Mouse (Mus musculus): Measurements from ENCODE around the gene Olfr17. TPM values are rescaled to one million over a fixed set of nuclear protein-coding genes. Genes with fewer than 3 reads are reported as not detected.

The Olfr17 gene
- not detected in 2 replicates for total RNA-seq (2012; rRNA removed)
- total RNA-seq (2014; rRNA removed): not detected in 2 replicates
- polyA plus RNA-seq (2012; ENCODE audit: insufficient read length, low read depth): not detected in 2 replicates

DNA sequence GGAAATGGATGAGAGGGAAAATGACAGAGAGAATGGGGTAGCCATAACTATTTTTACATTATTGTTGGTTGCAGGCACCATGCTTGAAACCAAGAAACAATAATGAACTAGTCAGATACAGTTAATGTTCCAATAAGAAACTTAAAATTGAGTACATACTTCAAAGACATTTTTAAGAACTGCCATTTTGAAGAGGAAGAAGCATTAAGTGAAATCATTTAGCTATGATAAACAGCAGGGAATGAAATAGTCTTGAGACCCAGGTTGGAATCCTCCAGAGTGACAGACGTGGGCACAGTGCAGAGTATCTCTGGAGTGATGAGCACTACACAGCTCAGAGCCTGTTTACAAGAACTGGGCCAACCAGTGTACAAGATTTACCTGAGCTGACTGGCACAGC is at the start of gene Olfr17:
Olfr17 (plus strand) TSS at position 301 of the 400 bp plus-strand sequence.
- Histone ChIP-seq H3K79me2 (replicated peaks; ENCODE audit: control insufficient read depth, extremely low read depth, insufficient read depth, poor library complexity, severe bottlenecking) (no peaks in the 10 kb centered on the region), H3K4me1 (ENCODE audit: control insufficient read depth in 1 of 2, insufficient read depth in 2 of 2) (peaks cover 0 to 2% of the 10 kb centered on the region in 2 experiments; a peak in 1 of 4 replicates), H3K27ac (ENCODE audit: insufficient read depth, low read depth) (no peak within 1 kb of the TSS), H3K36me3 (replicated peaks in 1 of 2; ENCODE audit: control insufficient read depth in 1 of 2, insufficient read depth in 1 of 2, low read length in 1 of 2) (no peaks in the 10 kb centered on the region), H3K9ac (ENCODE audit: insufficient read depth, low read depth) (no peak within 1 kb of the TSS), H3K27me3 (replicated peaks) (no peaks in the 10 kb centered on the region), H3K4me2 (ENCODE audit: insufficient read depth, low read depth, poor library complexity, severe bottlenecking) (no peak within 1 kb of the TSS), H3K4me3 (replicated peaks in 1 of 3; ENCODE audit: low read depth in 2 of 3, low read length in 2 of 3, poor library complexity in 1 of 3) (no peak within 1 kb of the TSS), H3K9me3 (replicated peaks; ENCODE audit: low read length) (no peaks in the 10 kb centered on the region)
- dilution Hi-C loops (cut with MboI; ENCODE audit: extremely low pct_ligation_motif_present, extremely low pct_unique_long_range_greater_than_20kb, low sequenced_read_pairs): no loop called here
- no peak for DNase-seq (ENCODE audit: extremely low read depth)
- TF ChIP-seq NRF1 (IDR thresholded peaks at IDR 0.05; ENCODE audit: low read depth, low read length) (no peak), RCOR1 (conservative IDR thresholded peaks at IDR 0.05; ENCODE audit: low read depth, low read length) (no peak), USF1 (IDR thresholded peaks at IDR 0.05; ENCODE audit: low read depth, low read length) (no peak), EP300 (IDR thresholded peaks at IDR 0.05; ENCODE audit: low read length) (no peak), HCFC1 (IDR thresholded peaks at IDR 0.05; ENCODE audit: low read depth, low read length) (no peak), MAZ (IDR thresholded peaks at IDR 0.05; ENCODE audit: low read depth, low read length) (no peak), ZKSCAN1 (IDR thresholded peaks at IDR 0.05; ENCODE audit: borderline replicate concordance, low read depth, low read length) (no peak), PAX5 (IDR thresholded peaks at IDR 0.05; ENCODE audit: low read length) (no peak), SIN3A (IDR thresholded peaks at IDR 0.05; ENCODE audit: low read length) (no peak), JUND (conservative IDR thresholded peaks at IDR 0.05; ENCODE audit: low read depth, low read length) (no peak), KAT2A (IDR thresholded peaks at IDR 0.05; ENCODE audit: insufficient replicate concordance, low read length) (no peak), CHD1 (IDR thresholded peaks at IDR 0.05; ENCODE audit: low read depth, low read length) (no peak)
- in situ Hi-C loops (cut with MboI; ENCODE audit: low pct_ligation_motif_present, low pct_unique_long_range_greater_than_20kb, low sequenced_read_pairs): no loop called here

DNA sequence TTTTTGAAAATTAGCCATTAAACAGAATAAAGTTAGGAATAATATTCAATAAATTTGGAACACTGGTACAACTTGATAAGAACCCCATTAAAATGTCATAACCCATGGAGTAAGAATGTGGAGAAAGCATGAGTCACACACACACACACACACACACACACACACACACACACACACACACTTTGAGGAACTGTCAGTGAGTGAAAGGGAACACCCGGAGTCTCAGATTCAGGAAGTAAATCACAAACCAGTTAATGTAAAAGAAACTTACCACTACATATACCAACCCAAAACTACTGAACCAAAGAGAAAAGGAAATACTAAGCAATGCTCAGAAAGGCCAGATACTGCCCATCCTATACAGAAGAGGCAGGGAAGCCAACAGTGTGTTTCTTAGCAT is 48.6 kb upstream of the Olfr17 start:
- Histone ChIP-seq H3K27me3 (replicated peaks) (no peaks in the 10 kb centered on the region), H3K4me1 (ENCODE audit: control insufficient read depth in 1 of 2, insufficient read depth in 2 of 2) (no peaks in the 10 kb centered on the region), H3K9me3 (replicated peaks; ENCODE audit: low read length) (no peaks in the 10 kb centered on the region), H3K36me3 (replicated peaks in 1 of 2; ENCODE audit: control insufficient read depth in 1 of 2, insufficient read depth in 1 of 2, low read length in 1 of 2) (no peaks in the 10 kb centered on the region), H3K4me2 (ENCODE audit: insufficient read depth, low read depth, poor library complexity, severe bottlenecking) (no peak overlapping the region), H3K27ac (ENCODE audit: insufficient read depth, low read depth) (no peak overlapping the region), H3K79me2 (replicated peaks; ENCODE audit: control insufficient read depth, extremely low read depth, insufficient read depth, poor library complexity, severe bottlenecking) (no peaks in the 10 kb centered on the region), H3K4me3 (replicated peaks in 1 of 3; ENCODE audit: low read depth in 2 of 3, low read length in 2 of 3, poor library complexity in 1 of 3) (no peak overlapping the region), H3K9ac (ENCODE audit: insufficient read depth, low read depth) (no peak overlapping the region)
- TF ChIP-seq POLR2AphosphoS2 (IDR thresholded peaks at IDR 0.05; ENCODE audit: low read depth, low read length): no peak
- TF ChIP-seq NRF1 (IDR thresholded peaks at IDR 0.05; ENCODE audit: low read depth, low read length): no peak
- in situ Hi-C loops (cut with MboI; ENCODE audit: low pct_ligation_motif_present, low pct_unique_long_range_greater_than_20kb, low sequenced_read_pairs): no loop called here
- DNase-seq (ENCODE audit: extremely low read depth): no peak
- dilution Hi-C loops (cut with MboI; ENCODE audit: extremely low pct_ligation_motif_present, extremely low pct_unique_long_range_greater_than_20kb, low sequenced_read_pairs): no loop called here

DNA sequence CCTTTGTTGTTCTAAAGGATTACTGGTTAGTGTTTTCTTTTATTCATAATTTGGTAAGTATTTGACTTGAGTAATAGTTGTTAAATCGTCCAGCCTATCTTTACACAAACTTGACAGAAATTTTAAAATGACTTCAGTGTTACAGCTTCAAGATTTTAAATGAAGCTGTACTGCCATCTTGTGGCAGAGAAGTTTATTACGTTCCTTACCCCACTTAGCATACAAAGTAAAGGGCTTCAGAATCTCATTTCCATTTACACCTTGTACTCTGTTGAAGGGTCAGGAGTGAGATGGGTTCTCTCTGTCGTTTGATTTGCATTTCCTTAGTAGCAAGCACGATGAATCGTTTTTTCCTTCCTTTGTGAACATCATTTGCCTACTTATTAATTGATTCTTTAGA is 47.2 kb upstream of the Olfr17 start:
- H3K27ac ChIP-seq (ENCODE audit: insufficient read depth, low read depth): no peak overlapping the region
- in situ Hi-C loops (cut with MboI; ENCODE audit: low pct_ligation_motif_present, low pct_unique_long_range_greater_than_20kb, low sequenced_read_pairs): no loop called here
- no peak overlapping the region for H3K4me2 ChIP-seq (ENCODE audit: insufficient read depth, low read depth, poor library complexity, severe bottlenecking)
- no peaks in the 10 kb centered on the region for H3K79me2 ChIP-seq (replicated peaks; ENCODE audit: control insufficient read depth, extremely low read depth, insufficient read depth, poor library complexity, severe bottlenecking)
- H3K27me3 ChIP-seq (replicated peaks): no peaks in the 10 kb centered on the region
- no peak overlapping the region for H3K9ac ChIP-seq (ENCODE audit: insufficient read depth, low read depth)
- peak; percentile 65 for DNase-seq (ENCODE audit: extremely low read depth)
- TF ChIP-seq JUN (IDR thresholded peaks at IDR 0.05; ENCODE audit: insufficient read depth, low read depth, low read length): no peak
- no peak for TF ChIP-seq IRF4 (IDR thresholded peaks at IDR 0.05; ENCODE audit: low read depth, low read length)
- no peak for TF ChIP-seq PAX5 (IDR thresholded peaks at IDR 0.05; ENCODE audit: low read length)
- TF ChIP-seq BHLHE40 (IDR thresholded peaks at IDR 0.05; ENCODE audit: low read depth, low read length): no peak
- TF ChIP-seq USF2 (conservative IDR thresholded peaks at IDR 0.05; ENCODE audit: low read depth, low read length): no peak
- no peak for TF ChIP-seq E2F4 (IDR thresholded peaks at IDR 0.05; ENCODE audit: insufficient replicate concordance, low read depth, low read length)
- TF ChIP-seq ZC3H11A (IDR thresholded peaks at IDR 0.05; ENCODE audit: low read depth, low read length): no peak
- TF ChIP-seq CTCF (conservative IDR thresholded peaks at IDR 0.05 in 1 of 2, IDR thresholded peaks at IDR 0.05 in 1 of 2; ENCODE audit: low read depth in 2 of 2, low read length in 2 of 2): peak; percentile 25 to 76; a peak in 3 of 4 replicates
- TF ChIP-seq JUND (conservative IDR thresholded peaks at IDR 0.05; ENCODE audit: low read depth, low read length): no peak
- no peak for TF ChIP-seq KAT2A (IDR thresholded peaks at IDR 0.05; ENCODE audit: insufficient replicate concordance, low read length)
- TF ChIP-seq SIN3A (IDR thresholded peaks at IDR 0.05; ENCODE audit: low read length): no peak
- TF ChIP-seq RAD21 (IDR thresholded peaks at IDR 0.05; ENCODE audit: low read depth, low read length): peak; percentile 86
- TF ChIP-seq ETS1 (conservative IDR thresholded peaks at IDR 0.05; ENCODE audit: low read depth, low read length): no peak
- TF ChIP-seq ELF1 (IDR thresholded peaks at IDR 0.05; ENCODE audit: low read depth, low read length): no peak
- TF ChIP-seq TBP (conservative IDR thresholded peaks at IDR 0.05; ENCODE audit: low read depth, low read length): no peak
- no peak for TF ChIP-seq MAX (IDR thresholded peaks at IDR 0.05; ENCODE audit: low read length)
- TF ChIP-seq SMC3 (IDR thresholded peaks at IDR 0.05; ENCODE audit: low read depth, low read length): peak; percentile 61
- no peak for TF ChIP-seq ZKSCAN1 (IDR thresholded peaks at IDR 0.05; ENCODE audit: borderline replicate concordance, low read depth, low read length)
- H3K36me3 ChIP-seq (replicated peaks in 1 of 2; ENCODE audit: control insufficient read depth in 1 of 2, insufficient read depth in 1 of 2, low read length in 1 of 2): no peaks in the 10 kb centered on the region
- dilution Hi-C loops (cut with MboI; ENCODE audit: extremely low pct_ligation_motif_present, extremely low pct_unique_long_range_greater_than_20kb, low sequenced_read_pairs): no loop called here
- H3K4me1 ChIP-seq (ENCODE audit: control insufficient read depth in 1 of 2, insufficient read depth in 2 of 2): no peaks in the 10 kb centered on the region
- H3K4me3 ChIP-seq (replicated peaks in 1 of 3; ENCODE audit: low read depth in 2 of 3, low read length in 2 of 3, poor library complexity in 1 of 3): no peak overlapping the region
- H3K9me3 ChIP-seq (replicated peaks; ENCODE audit: low read length): no peaks in the 10 kb centered on the region

Measured in CH12.LX (cell line).